Mouse (Mus musculus) E14TG2a.4 (cell line): ENCODE data around the gene Apobec3.

ENCODE experiments used
- H3K27me3 ChIP-seq: 2 replicates; pipeline ENCODE4 v1.6.1; 2014; ENCODE audit warnings: low read length, control low read depth; ENCODE audit not compliant: insufficient read depth
- H3K36me3 ChIP-seq: 2 replicates; pipeline ENCODE4 v1.6.1; 2014; ENCODE audit warnings: low read length, control low read depth; ENCODE audit not compliant: insufficient read depth
- H3K4me1 ChIP-seq: replicated peaks from 2 replicates; pipeline ENCODE4 v1.6.1; 2014; ENCODE audit warnings: low read depth, low read length, control low read depth
- H3K4me3 ChIP-seq: replicated peaks from 2 replicates; pipeline ENCODE4 v1.5.1; 2014; ENCODE audit warnings: mild to moderate bottlenecking, low read length
- H3K9me3 ChIP-seq: 2 replicates; pipeline ENCODE4 v1.6.1; 2014; ENCODE audit warnings: low read length, control low read depth
- CTCF ChIP-seq: conservative IDR thresholded peaks from 2 replicates; pipeline ENCODE4 v1.5.1; 2014; ENCODE audit warnings: low read length
- NANOG ChIP-seq: IDR thresholded peaks from 2 replicates; pipeline ENCODE4 v1.6.1; 2014; ENCODE audit warnings: borderline replicate concordance, low read length, mixed read lengths
- POU5F1 ChIP-seq: IDR thresholded peaks from 2 replicates; pipeline ENCODE4 v1.6.1; 2014; ENCODE audit warnings: low read length, borderline replicate concordance

Gene Apobec3

GRCm38 (mm10) chr15:79946022-79946421 lies 54.6 kb downstream of the Apobec3 start:
- TF ChIP-seq NANOG (no peak), POU5F1 (no peak), CTCF (peak; percentile 94)
- H3K36me3 ChIP-seq: peaks cover 37% of the 10 kb centered on the region
- H3K4me1 ChIP-seq: peaks cover 88% of the 10 kb centered on the region
- H3K9me3 ChIP-seq: no peaks in the 10 kb centered on the region
- H3K27me3 ChIP-seq: no peaks in the 10 kb centered on the region
- no peak overlapping the region; the same call in 1 of the 2 replicates for H3K4me3 ChIP-seq

- Histone ChIP-seq H3K36me3 (peaks cover 45% of the 10 kb centered on the region), H3K9me3 (no peaks in the 10 kb centered on the region), H3K27me3 (no peaks in the 10 kb centered on the region), H3K4me3 (no peak overlapping the region; the same call in 1 of the 2 replicates), H3K4me1 (peaks cover 88% of the 10 kb centered on the region)
- TF ChIP-seq POU5F1: no peak
- peak; percentile 55 for TF ChIP-seq CTCF
Observed at GRCm38 (mm10) chr15:79946790-79947189, 55.3 kb downstream of the Apobec3 start.

- Histone ChIP-seq H3K4me3 (no peak overlapping the region), H3K4me1 (peaks cover 92% of the 10 kb centered on the region), H3K36me3 (peaks cover 52% of the 10 kb centered on the region), H3K9me3 (no peaks in the 10 kb centered on the region), H3K27me3 (no peaks in the 10 kb centered on the region)
- TF ChIP-seq NANOG (no peak), POU5F1 (no peak), CTCF (no peak)
Observed at GRCm38 (mm10) chr15:79947681-79948080, 56.2 kb downstream of the Apobec3 start.

GRCm38 (mm10) chr15:79950250-79951025 lies 59.0 kb downstream of the Apobec3 start:
- Histone ChIP-seq H3K4me3 (peak overlapping the region; percentile 17; the same call in 1 of the 2 replicates), H3K36me3 (peaks cover 72% of the 10 kb centered on the region), H3K9me3 (no peaks in the 10 kb centered on the region), H3K27me3 (no peaks in the 10 kb centered on the region), H3K4me1 (peaks cover 95% of the 10 kb centered on the region)
- TF ChIP-seq POU5F1: no peak
- peak; percentile 28; the same call in 1 of the 2 replicates for TF ChIP-seq CTCF

- peaks cover 96% of the 10 kb centered on the region for H3K4me1 ChIP-seq
- H3K27me3 ChIP-seq: no peaks in the 10 kb centered on the region
- no peak for TF ChIP-seq NANOG
- no peak for TF ChIP-seq POU5F1
- TF ChIP-seq CTCF: no peak
- H3K36me3 ChIP-seq: peaks cover 80% of the 10 kb centered on the region
- peak overlapping the region; percentile 17; the same call in 1 of the 2 replicates for H3K4me3 ChIP-seq
- H3K9me3 ChIP-seq: no peaks in the 10 kb centered on the region
Observed at GRCm38 (mm10) chr15:79951226-79951625, 59.8 kb downstream of the Apobec3 start.

- Histone ChIP-seq H3K4me1 (peaks cover 96% of the 10 kb centered on the region), H3K27me3 (no peaks in the 10 kb centered on the region), H3K36me3 (peaks cover 87% of the 10 kb centered on the region), H3K9me3 (no peaks in the 10 kb centered on the region), H3K4me3 (peak overlapping the region; percentile 39; the same call in 1 of the 2 replicates)
- no peak for TF ChIP-seq CTCF
- no peak for TF ChIP-seq NANOG
- TF ChIP-seq POU5F1: no peak
Observed at GRCm38 (mm10) chr15:79951730-79952503, 60.5 kb downstream of the Apobec3 start.

GRCm38 (mm10) chr15:79952504-79953231 lies 61.2 kb downstream of the Apobec3 start:
- no peak for TF ChIP-seq POU5F1
- H3K9me3 ChIP-seq: no peaks in the 10 kb centered on the region
- peak overlapping the region; percentile 39 for H3K4me3 ChIP-seq

GRCm38 (mm10) chr15:79953470-79953869 lies 62.0 kb downstream of the Apobec3 start:
- Histone ChIP-seq H3K27me3 (no peaks in the 10 kb centered on the region), H3K4me3 (peak overlapping the region; percentile 39), H3K4me1 (peaks cover 97% of the 10 kb centered on the region), H3K36me3 (peaks cover 93% of the 10 kb centered on the region), H3K9me3 (no peaks in the 10 kb centered on the region)
- no peak for TF ChIP-seq POU5F1
- TF ChIP-seq NANOG: no peak
- no peak for TF ChIP-seq CTCF

More at GRCm38 (mm10) chr15:79952504-79953231, 61.2 kb downstream of the Apobec3 start:
- Histone ChIP-seq H3K4me1 (peaks cover 97% of the 10 kb centered on the region), H3K36me3 (peaks cover 91% of the 10 kb centered on the region), H3K27me3 (no peaks in the 10 kb centered on the region)
